Mouse (Mus musculus): ENCODE measurements around the gene Ube2c.

The Ube2c gene

GRCm38 (mm10) chr2:164761502-164761901, 8.2 kb upstream of the Ube2c start:
- no peak for DNase-seq (ENCODE audit: inconsistent age in 2 of 2, low spot score in 1 of 2)

- no peak for DNase-seq (ENCODE audit: inconsistent age in 2 of 2, low spot score in 1 of 2)
Observed at GRCm38 (mm10) chr2:164761971-164762370, 7.7 kb upstream of the Ube2c start.

- no peak for DNase-seq (ENCODE audit: inconsistent age in 2 of 2, low spot score in 1 of 2)
Observed at GRCm38 (mm10) chr2:164762593-164762992, 7.1 kb upstream of the Ube2c start.

GRCm38 (mm10) chr2:164765841-164766240, 3.9 kb upstream of the Ube2c start:
- no peak for DNase-seq (ENCODE audit: inconsistent age in 2 of 2, low spot score in 1 of 2)

GRCm38 (mm10) chr2:164767812-164768540, 1.7 kb upstream of the Ube2c start:
- DNase-seq (ENCODE audit: inconsistent age in 2 of 2, low spot score in 1 of 2): peak in 1 of 2 experiments; percentile 74

- DNase-seq (ENCODE audit: inconsistent age in 2 of 2, low spot score in 1 of 2): no peak
Observed at GRCm38 (mm10) chr2:164770279-164770678, 581 bp downstream of the Ube2c start.

GRCm38 (mm10) chr2:164771123-164771522, 1.4 kb downstream of the Ube2c start:
- DNase-seq (ENCODE audit: inconsistent age in 2 of 2, low spot score in 1 of 2): no peak

GRCm38 (mm10) chr2:164773229-164773988, 3.7 kb downstream of the Ube2c start:
- DNase-seq (ENCODE audit: inconsistent age in 2 of 2, low spot score in 1 of 2): no peak

- DNase-seq (ENCODE audit: inconsistent age in 2 of 2, low spot score in 1 of 2): no peak
Observed at GRCm38 (mm10) chr2:164773989-164774364, 4.3 kb downstream of the Ube2c start.

GRCm38 (mm10) chr2:164776130-164776529, 6.4 kb downstream of the Ube2c start:
- no peak for DNase-seq (ENCODE audit: inconsistent age in 2 of 2, low spot score in 1 of 2)

- no peak for DNase-seq (ENCODE audit: inconsistent age in 2 of 2, low spot score in 1 of 2)
Observed at GRCm38 (mm10) chr2:164776801-164777200, 7.1 kb downstream of the Ube2c start.

GRCm38 (mm10) chr2:164777246-164778014, 7.7 kb downstream of the Ube2c start:
- DNase-seq (ENCODE audit: inconsistent age in 2 of 2, low spot score in 1 of 2): no peak

- no peak for DNase-seq (ENCODE audit: inconsistent age in 2 of 2, low spot score in 1 of 2)
Observed at GRCm38 (mm10) chr2:164778015-164778287, 8.3 kb downstream of the Ube2c start.

- DNase-seq (ENCODE audit: inconsistent age in 2 of 2, low spot score in 1 of 2): no peak
Observed at GRCm38 (mm10) chr2:164778809-164779208, 9.1 kb downstream of the Ube2c start.

GRCm38 (mm10) chr2:164779481-164780086, 9.9 kb downstream of the Ube2c start, which contains the start of gene Tnnc2:
Gene Tnnc2 (minus strand): TSS chr2:164779967.
- DNase-seq (ENCODE audit: inconsistent age in 2 of 2, low spot score in 1 of 2): no peak

- no peak for DNase-seq (ENCODE audit: inconsistent age in 2 of 2, low spot score in 1 of 2)
Observed at GRCm38 (mm10) chr2:164781876-164782275, 12.2 kb downstream of the Ube2c start.

- DNase-seq (ENCODE audit: inconsistent age in 2 of 2, low spot score in 1 of 2): no peak
Observed at GRCm38 (mm10) chr2:164783926-164784581, 14.4 kb downstream of the Ube2c start.

- no peak for DNase-seq (ENCODE audit: inconsistent age in 2 of 2, low spot score in 1 of 2)
Observed at GRCm38 (mm10) chr2:164784869-164785420, 15.2 kb downstream of the Ube2c start.

- DNase-seq (ENCODE audit: inconsistent age in 2 of 2, low spot score in 1 of 2): peak; percentile 98
Observed at GRCm38 (mm10) chr2:164785481-164786387, 16.0 kb downstream of the Ube2c start, which contains the start of gene Snx21. Gene Snx21 (plus strand): TSS chr2:164785823.

Data from adrenal gland, adult (tissue).